ENCODE assay signal across 8 mouse cellular contexts in genomic region chr17:35516652-35517500, GRCm38 (mm10). TPM values are rescaled to one million over a fixed set of nuclear protein-coding genes. Genes with fewer than 3 reads are reported as not detected.
DNase-seq lines count a peak whose midpoint lies in the region; ATAC-seq lines count a peak whose summit lies in the region.

Tcf19 (minus strand) TSS chr17:35516824.
Cchcr1 (plus strand) TSS chr17:35517100.

- no peak within 1 kb of the TSS; the same call in 1 of the 2 replicates for H3K27ac ChIP-seq in forebrain, embryonic 14.5 days (ENCODE audit: low read depth, low read length)
- H3K27ac ChIP-seq in neural tube, embryonic 15.5 days (replicated peaks) = 0 out of 2 replicates have a peak within 1 kb of the TSS, but pooled peaks have one; percentile 28

- H3K27me3 ChIP-seq in forebrain, embryonic 14.5 days (replicated peaks; ENCODE audit: control insufficient read depth, insufficient read depth, low read length) = no peaks in the 10 kb centered on the region
- H3K27me3 ChIP-seq in neural tube, embryonic 15.5 days (replicated peaks) = 0 out of 2 replicates have a peak, but pooled peaks cover 9% of the 10 kb centered on the region

- no peaks in the 10 kb centered on the region; the same call in 1 of the 2 replicates for H3K36me3 ChIP-seq in forebrain, embryonic 14.5 days (ENCODE audit: control insufficient read depth, insufficient read depth, low read length)
- H3K36me3 ChIP-seq in neural tube, embryonic 15.5 days = no peaks in the 10 kb centered on the region

- WGBS in forebrain, embryonic 14.5 days = 1% methylated on average over 67 of the region's 67 CpGs
- 1% methylated on average over 67 of the region's 67 CpGs for WGBS in neural tube, embryonic 15.5 days

- peaks cover 14% of the 10 kb centered on the region; the same call in 1 of the 2 replicates for H3K4me1 ChIP-seq in forebrain, embryonic 14.5 days (ENCODE audit: control insufficient read depth, insufficient read depth, low read length)
- peaks cover 20% of the 10 kb centered on the region for H3K4me1 ChIP-seq in neural tube, embryonic 15.5 days

- intact Hi-C loops in heart, postnatal 14 days (cut with DNase I) = no loop called here

- peak; percentile 98 for DNase-seq in ES-CJ7 (ENCODE audit: low read depth, low spot score)
- DNase-seq in cerebellum, adult 11 months = peak; percentile 90
- DNase-seq in forebrain, embryonic 14.5 days (ENCODE audit: low spot score) = peak; percentile 98
- DNase-seq in heart, postnatal 14 days = peak; percentile 95 to 96
- DNase-seq in layer of hippocampus, adult 11-12 months (ENCODE audit: low spot score) = peak; percentile 94
- peak; percentile 98 for DNase-seq in lung, adult 18-20 months
- peak; percentile 98 for DNase-seq in testis, postnatal 14 days (ENCODE audit: low spot score)

- no peaks in the 10 kb centered on the region for H3K9me3 ChIP-seq in forebrain, embryonic 14.5 days (replicated peaks; ENCODE audit: control insufficient read depth, low read length)
- H3K9me3 ChIP-seq in neural tube, embryonic 15.5 days (replicated peaks) = no peaks in the 10 kb centered on the region

- H3K9ac ChIP-seq in forebrain, embryonic 14.5 days (ENCODE audit: low read length) = peak within 1 kb of the TSS; percentile 61
- peak within 1 kb of the TSS; percentile 47 for H3K9ac ChIP-seq in neural tube, embryonic 15.5 days (replicated peaks)

- peak within 1 kb of the TSS; percentile 43 for H3K4me3 ChIP-seq in forebrain, embryonic 14.5 days (ENCODE audit: low read depth, low read length)
- peak within 1 kb of the TSS; percentile 59 for H3K4me3 ChIP-seq in neural tube, embryonic 15.5 days (replicated peaks)

- peak; percentile 96 for ATAC-seq in forebrain, embryonic 14.5 days
- peak; percentile 96 for ATAC-seq in neural tube, embryonic 15.5 days (ENCODE audit: low FRiP score)

- H3K4me2 ChIP-seq in forebrain, embryonic 14.5 days (ENCODE audit: low read length) = peak within 1 kb of the TSS; percentile 79
- peak within 1 kb of the TSS; percentile 93 for H3K4me2 ChIP-seq in neural tube, embryonic 15.5 days

RNA-seq across cellular contexts. Expression of gene Tcf19, which starts in this region (rescaled TPM):
- 40.8 and 48.8 TPM in 2 replicates for polyA plus RNA-seq in forebrain, embryonic 14.5 days (2014; fragmentation: Nextera tagmentation; extraction: Ambion mirVana)
- 1 to 10 TPM; 6.0 to 7.9 TPM for total RNA-seq in heart, postnatal 14 days (2021)
- polyA plus RNA-seq in neural tube, embryonic 15.5 days (2015; fragmentation: Nextera tagmentation; extraction: Ambion mirVana) = 14.4 and 27.5 TPM in 2 replicates

RNA-seq across cellular contexts. Expression of gene Cchcr1, which starts in this region (rescaled TPM):
- polyA plus RNA-seq in forebrain, embryonic 14.5 days (2014; fragmentation: Nextera tagmentation; extraction: Ambion mirVana) = 4.7 and 6.5 TPM in 2 replicates
- 1 to 10 TPM; 4.2 to 4.3 TPM for total RNA-seq in heart, postnatal 14 days (2021)
- 5.1 and 7.9 TPM in 2 replicates for polyA plus RNA-seq in neural tube, embryonic 15.5 days (2015; fragmentation: Nextera tagmentation; extraction: Ambion mirVana)
